Mouse (Mus musculus): ENCODE results near the gene Gm13276. TPM values are rescaled to one million over a fixed set of nuclear protein-coding genes. Genes with fewer than 3 reads are reported as not detected.
"Not testable (repeated sequence)": the region's sequence is repeated elsewhere in the genome, so short reads cannot be mapped to it uniquely, and the experiment has no call there.

Gene Gm13276
- total and polyA plus RNA-seq, 3 experiments: not detected

DNA sequence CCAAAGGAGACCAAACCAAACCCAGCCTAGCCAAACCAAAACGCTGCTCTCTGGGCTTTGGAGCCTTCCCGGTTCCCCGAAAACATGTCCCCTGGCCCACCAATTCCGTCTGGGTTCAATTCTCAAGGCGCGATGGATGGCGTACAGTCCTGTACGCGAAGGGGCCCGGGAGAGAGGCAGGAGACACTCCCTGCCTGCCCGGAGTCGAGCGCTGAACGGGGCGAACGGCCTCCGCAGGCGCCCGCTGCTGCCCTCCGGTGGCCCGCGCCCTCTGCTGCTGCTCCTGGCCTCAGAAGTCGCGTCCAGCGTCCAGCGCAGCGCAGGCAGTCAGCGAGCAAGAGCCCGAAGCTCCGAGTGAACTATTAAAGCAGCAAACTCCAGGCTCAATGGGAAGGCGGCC, 3.2 kb upstream of the Gm13276 start:
- peak; percentile 48 for DNase-seq

DNA sequence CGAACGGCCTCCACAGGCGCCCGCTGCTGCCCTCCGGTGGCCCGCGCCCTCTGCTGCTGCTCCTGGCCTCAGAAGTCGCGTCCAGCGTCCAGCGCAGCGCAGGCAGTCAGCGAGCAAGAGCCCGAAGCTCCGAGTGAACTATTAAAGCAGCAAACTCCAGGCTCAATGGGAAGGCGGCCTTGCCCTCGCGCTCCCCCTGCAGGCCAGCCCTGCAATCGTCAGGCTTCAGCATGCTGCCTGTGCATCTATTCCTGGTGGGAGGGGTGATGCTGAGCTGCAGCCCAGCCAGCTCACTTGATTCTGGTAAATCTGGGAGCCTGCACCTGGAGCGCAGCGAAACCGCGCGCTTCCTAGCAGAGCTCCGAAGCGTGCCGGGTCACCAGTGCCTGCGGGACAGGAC, 2.9 kb downstream of the Gm13276 start, which contains the start of gene Gm13277:
TSS of gene Gm13277 (plus strand) at position 231 of the 400 bp plus-strand sequence.
- DNase-seq: peak; percentile 79

DNA sequence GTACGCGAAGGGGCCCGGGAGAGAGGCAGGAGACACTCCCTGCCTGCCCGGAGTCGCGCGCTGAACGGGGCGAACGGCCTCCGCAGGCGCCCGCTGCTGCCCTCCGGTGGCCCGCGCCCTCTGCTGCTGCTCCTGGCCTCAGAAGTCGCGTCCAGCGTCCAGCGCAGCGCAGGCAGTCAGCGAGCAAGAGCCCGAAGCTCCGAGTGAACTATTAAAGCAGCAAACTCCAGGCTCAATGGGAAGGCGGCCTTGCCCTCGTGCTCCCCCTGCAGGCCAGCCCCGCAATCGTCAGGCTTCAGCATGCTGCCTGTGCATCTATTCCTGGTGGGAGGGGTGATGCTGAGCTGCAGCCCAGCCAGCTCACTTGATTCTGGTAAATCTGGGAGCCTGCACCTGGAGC, 5.7 kb downstream of the Gm13276 start, which contains the start of gene Gm13278:
TSS of gene Gm13278 (plus strand) at position 301 of the 400 bp plus-strand sequence.
- not testable (repeated sequence) for DNase-seq

DNA sequence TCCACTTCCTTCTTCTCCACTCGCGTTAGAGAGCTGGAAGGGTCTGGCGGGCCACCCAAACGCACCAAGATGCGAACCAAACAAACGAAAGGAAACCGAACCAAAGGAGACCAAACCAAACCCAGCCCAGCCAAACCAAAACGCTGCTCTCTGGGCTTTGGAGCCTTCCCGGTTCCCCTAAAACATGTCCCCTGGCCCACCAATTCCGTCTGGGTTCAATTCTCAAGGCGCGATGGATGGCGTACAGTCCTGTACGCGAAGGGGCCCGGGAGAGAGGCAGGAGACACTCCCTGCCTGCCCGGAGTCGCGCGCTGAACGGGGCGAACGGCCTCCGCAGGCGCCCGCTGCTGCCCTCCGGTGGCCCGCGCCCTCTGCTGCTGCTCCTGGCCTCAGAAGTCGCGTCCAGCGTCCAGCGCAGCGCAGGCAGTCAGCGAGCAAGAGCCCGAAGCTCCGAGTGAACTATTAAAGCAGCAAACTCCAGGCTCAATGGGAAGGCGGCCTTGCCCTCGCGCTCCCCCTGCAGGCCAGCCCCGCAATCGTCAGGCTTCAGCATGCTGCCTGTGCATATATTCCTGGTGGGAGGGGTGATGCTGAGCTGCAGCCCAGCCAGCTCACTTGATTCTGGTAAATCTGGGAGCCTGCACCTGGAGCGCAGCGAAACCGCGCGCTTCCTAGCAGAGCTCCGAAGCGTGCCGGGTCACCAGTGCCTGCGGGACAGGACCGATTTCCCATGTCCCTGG, 8.6 kb downstream of the Gm13276 start, which contains the start of gene Gm13275:
TSS of gene Gm13275 (plus strand) at position 552 of the 740 bp plus-strand sequence.
- DNase-seq: peak; percentile 77

DNA sequence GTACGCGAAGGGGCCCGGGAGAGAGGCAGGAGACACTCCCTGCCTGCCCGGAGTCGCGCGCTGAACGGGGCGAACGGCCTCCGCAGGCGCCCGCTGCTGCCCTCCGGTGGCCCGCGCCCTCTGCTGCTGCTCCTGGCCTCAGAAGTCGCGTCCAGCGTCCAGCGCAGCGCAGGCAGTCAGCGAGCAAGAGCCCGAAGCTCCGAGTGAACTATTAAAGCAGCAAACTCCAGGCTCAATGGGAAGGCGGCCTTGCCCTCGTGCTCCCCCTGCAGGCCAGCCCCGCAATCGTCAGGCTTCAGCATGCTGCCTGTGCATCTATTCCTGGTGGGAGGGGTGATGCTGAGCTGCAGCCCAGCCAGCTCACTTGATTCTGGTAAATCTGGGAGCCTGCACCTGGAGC, 11.6 kb downstream of the Gm13276 start, which contains the start of gene Gm13279:
TSS of gene Gm13279 (plus strand) at position 301 of the 400 bp plus-strand sequence.
- not testable (repeated sequence) for DNase-seq

DNA sequence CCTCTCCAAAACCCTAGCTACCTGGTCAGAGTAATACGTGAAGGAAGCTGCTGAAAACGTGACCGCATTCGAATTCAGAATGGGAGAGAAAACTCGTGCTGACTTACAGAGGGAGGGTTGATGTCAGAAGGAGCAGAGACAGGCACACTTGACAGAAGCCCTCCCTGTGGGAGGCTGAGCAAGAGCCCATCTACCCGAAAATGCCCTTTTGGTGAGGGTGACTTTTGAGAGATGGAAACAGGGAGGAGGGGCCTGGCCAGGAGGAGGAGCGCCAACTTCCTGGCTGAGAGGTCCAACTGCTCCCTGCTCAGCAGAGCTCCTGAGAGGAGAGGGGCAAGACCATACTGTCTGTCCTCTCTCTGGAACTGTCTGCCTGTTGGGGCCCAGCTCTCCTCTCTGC, 13.9 kb downstream of the Gm13276 start, which contains the start of gene Gm13285:
TSS of gene Gm13285 (plus strand) at position 301 of the 400 bp plus-strand sequence.
- not testable (repeated sequence) for DNase-seq

DNA sequence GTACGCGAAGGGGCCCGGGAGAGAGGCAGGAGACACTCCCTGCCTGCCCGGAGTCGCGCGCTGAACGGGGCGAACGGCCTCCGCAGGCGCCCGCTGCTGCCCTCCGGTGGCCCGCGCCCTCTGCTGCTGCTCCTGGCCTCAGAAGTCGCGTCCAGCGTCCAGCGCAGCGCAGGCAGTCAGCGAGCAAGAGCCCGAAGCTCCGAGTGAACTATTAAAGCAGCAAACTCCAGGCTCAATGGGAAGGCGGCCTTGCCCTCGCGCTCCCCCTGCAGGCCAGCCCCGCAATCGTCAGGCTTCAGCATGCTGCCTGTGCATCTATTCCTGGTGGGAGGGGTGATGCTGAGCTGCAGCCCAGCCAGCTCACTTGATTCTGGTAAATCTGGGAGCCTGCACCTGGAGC, 17.4 kb downstream of the Gm13276 start, which contains the start of gene Gm13287:
TSS of gene Gm13287 (plus strand) at position 301 of the 400 bp plus-strand sequence.
- DNase-seq: not testable (repeated sequence)

DNA sequence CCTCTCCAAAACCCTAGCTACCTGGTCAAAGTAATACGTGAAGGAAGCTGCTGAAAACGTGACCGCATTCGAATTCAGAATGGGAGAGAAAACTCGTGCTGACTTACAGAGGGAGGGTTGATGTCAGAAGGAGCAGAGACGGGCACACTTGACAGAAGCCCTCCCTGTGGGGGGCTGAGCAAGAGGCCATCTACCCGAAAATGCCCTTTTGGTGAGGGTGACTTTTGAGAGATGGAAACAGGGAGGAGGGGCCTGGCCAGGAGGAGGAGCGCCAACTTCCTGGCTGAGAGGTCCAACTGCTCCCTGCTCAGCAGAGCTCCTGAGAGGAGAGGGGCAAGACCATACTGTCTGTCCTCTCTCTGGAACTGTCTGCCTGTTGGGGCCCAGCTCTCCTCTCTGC, 19.7 kb downstream of the Gm13276 start, which contains the start of gene Gm13288:
TSS of gene Gm13288 (plus strand) at position 301 of the 400 bp plus-strand sequence.
- not testable (repeated sequence) for DNase-seq

DNA sequence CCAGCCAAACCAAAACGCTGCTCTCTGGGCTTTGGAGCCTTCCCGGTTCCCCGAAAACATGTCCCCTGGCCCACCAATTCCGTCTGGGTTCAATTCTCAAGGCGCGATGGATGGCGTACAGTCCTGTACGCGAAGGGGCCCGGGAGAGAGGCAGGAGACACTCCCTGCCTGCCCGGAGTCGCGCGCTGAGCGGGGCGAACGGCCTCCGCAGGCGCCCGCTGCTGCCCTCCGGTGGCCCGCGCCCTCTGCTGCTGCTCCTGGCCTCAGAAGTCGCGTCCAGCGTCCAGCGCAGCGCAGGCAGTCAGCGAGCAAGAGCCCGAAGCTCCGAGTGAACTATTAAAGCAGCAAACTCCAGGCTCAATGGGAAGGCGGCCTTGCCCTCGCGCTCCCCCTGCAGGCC, 20.3 kb downstream of the Gm13276 start:
- DNase-seq: peak; percentile 65

DNA sequence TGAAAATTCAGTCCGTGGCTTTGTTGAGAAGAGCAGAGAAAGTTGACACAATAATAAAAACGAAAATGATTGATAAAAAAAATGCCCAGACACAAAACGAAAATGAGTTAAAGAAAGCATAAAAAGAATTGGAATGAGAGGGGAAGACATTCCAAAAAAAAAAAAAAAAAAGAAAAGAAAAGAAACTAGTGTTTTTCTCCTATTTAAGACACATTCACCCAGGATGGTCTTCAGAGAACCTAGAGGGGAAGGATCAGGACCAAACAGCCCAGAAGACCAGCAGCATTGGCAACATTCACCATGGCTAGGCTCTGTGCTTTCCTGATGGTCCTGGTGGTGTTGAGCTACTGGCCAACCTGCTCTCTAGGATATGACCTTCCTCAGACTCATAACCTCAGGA, 30.4 kb downstream of the Gm13276 start, which contains the start of gene Ifna7:
TSS of gene Ifna7 (plus strand) at position 301 of the 400 bp plus-strand sequence.
- no peak for DNase-seq

DNA sequence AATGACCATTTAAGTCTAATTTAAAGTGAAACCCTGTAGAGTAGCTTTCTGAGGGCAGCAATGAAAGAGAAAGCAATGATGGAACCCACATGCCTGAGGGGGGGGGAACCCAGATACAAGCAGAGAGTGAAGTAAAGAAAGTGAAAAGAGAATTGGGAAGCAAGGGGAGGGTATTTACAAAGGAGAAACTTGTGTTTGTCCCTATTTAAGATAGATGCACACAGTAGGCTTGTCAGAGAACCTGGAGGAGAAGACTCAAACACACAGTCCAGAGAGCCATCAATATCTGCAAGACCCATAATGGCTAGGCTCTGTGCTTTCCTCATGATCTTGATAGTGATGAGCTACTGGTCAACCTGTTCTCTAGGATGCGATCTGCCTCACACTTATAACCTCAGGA, 34.1 kb downstream of the Gm13276 start, which contains the start of gene Ifna11:
TSS of gene Ifna11 (plus strand) at position 301 of the 400 bp plus-strand sequence.
- DNase-seq: no peak

DNA sequence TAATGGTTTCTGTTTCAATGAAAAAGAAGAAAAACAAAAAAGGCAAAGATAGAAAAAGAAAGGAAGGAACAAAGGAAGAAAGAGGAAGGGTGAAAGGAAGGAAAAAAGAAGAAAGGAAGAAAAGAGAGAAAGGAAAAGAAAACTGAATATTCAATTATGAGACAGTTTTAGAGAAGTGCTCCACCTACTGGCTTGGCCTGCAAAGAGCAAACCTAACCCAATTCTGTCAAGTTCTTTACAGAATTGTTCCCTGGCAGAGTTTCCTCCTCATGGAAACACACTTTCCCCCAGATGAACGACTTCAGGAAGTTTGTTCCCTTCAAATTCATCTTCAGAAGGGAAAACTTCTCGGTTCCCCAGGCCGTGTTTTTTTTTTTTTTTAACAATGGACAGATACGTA, 37.5 kb downstream of the Gm13276 start:
- DNase-seq: no peak

DNA sequence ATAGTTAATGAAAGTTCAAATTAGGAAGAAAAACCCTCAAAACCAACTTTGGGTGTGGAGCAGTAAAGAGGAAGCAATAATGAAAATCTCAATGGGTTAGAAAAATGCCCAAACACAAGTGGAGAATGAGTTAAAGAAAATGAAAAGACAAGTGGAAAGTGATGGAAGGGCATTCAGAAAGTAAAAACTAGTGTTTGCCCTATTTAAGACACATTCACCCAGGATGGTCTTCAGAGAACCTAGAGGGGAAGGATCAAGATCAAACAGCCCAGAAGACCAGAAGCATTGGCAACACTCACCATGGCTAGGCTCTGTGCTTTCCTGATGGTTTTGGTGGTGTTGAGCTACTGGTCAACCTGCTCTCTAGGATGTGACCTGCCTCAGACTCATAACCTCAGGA, 41.6 kb downstream of the Gm13276 start, which contains the start of gene Ifna6:
TSS of gene Ifna6 (plus strand) at position 301 of the 400 bp plus-strand sequence.
- DNase-seq: not testable (repeated sequence)

DNA sequence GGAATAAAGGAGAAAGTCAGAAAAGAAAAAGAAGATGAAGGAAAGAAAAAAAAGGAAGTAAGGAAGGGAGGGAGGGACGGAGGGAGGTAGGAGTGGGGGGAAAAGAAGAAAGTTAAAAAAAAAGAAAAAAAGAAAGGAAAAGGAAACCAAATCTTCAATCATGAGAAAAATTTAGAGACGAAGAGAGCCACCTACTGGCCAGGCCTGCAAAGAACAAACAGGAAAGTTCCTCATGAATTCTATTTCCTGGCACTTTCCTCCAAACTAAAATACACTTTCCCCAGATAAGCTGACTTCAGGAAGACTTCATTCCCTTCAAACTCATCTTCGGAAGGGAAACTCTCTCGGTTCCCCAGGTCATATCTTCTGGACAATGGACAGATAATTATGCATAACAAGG, 45.0 kb downstream of the Gm13276 start:
- DNase-seq: peak; percentile 5

DNA sequence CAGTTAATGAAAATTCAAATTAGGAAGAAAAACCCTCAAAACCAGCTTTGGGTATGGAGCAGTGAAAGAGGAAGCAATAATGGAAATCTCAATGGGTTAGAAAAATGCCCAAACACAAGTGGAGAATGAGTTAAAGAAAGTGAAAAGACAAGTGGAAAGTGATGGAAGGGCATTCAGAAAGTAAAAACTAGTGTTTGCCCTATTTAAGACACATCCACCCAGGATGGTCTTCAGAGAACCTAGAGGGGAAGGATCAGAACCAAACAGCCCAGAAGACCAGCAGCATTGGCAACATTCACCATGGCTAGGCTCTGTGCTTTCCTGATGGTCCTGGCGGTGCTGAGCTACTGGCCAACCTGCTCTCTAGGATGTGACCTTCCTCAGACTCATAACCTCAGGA, 49.7 kb downstream of the Gm13276 start, which contains the start of gene Ifna5:
TSS of gene Ifna5 (plus strand) at position 301 of the 400 bp plus-strand sequence.
- not testable (repeated sequence) for DNase-seq

Other genes starting within 250 kb of the Gm13276 start
Only the 30 nearest of the 31 such genes appear.
- gene Ifna14, start 213.9 kb upstream of the Gm13276 start, total RNA-seq (2021): not detected
- gene Ifna14, start 213.9 kb upstream of the Gm13276 start, polyA plus RNA-seq (2012; rRNA removed): not detected in 2 replicates
- not detected for gene Ifna9, start 193.3 kb upstream of the Gm13276 start, total RNA-seq (2021)
- 0.22 TPM in 1 of 2 replicates, not detected in the other for gene Ifna9, start 193.3 kb upstream of the Gm13276 start, polyA plus RNA-seq (2012; rRNA removed)
- gene Ifna12, start 182.3 kb upstream of the Gm13276 start, total RNA-seq (2021): not detected
- not detected in 2 replicates for gene Ifna12, start 182.3 kb upstream of the Gm13276 start, polyA plus RNA-seq (2012; rRNA removed)
- not detected for gene C87499, start 151.3 kb upstream of the Gm13276 start, total RNA-seq (2021)
- not detected in 2 replicates for gene C87499, start 151.3 kb upstream of the Gm13276 start, polyA plus RNA-seq (2012; rRNA removed)
- gene Ifna13, start 141.2 kb upstream of the Gm13276 start, total RNA-seq (2021): not detected
- gene Ifna13, start 141.2 kb upstream of the Gm13276 start, polyA plus RNA-seq (2012; rRNA removed): not detected in 2 replicates
- not detected for gene Ifna16, start 108.8 kb upstream of the Gm13276 start, total RNA-seq (2021)
- gene Ifna16, start 108.8 kb upstream of the Gm13276 start, polyA plus RNA-seq (2012; rRNA removed): not detected in 2 replicates
- gene Ifna2, start 101.8 kb upstream of the Gm13276 start, total RNA-seq (2021): not detected
- not detected in 2 replicates for gene Ifna2, start 101.8 kb upstream of the Gm13276 start, polyA plus RNA-seq (2012; rRNA removed)
- not detected for gene Ifnab, start 94.3 kb upstream of the Gm13276 start, total RNA-seq (2021)
- not detected in 2 replicates for gene Ifnab, start 94.3 kb upstream of the Gm13276 start, polyA plus RNA-seq (2012; rRNA removed)
- gene Gm26566, start 63.9 kb upstream of the Gm13276 start, total RNA-seq (2021): under 1 TPM in 1 of 2 experiments, not detected in 1; 0.38 TPM
- gene Gm26566, start 63.9 kb upstream of the Gm13276 start, polyA plus RNA-seq (2012; rRNA removed): 0.76 and 1.0 TPM in 2 replicates
- gene Klhl9, start 63.2 kb upstream of the Gm13276 start, total RNA-seq (2021): 10 to 100 TPM; 70.8 to 79.3 TPM
- 22.2 and 29.6 TPM in 2 replicates for gene Klhl9, start 63.2 kb upstream of the Gm13276 start, polyA plus RNA-seq (2012; rRNA removed)
- gene Gm13271, start 30.8 kb upstream of the Gm13276 start, total RNA-seq (2021): not detected
- not detected in 2 replicates for gene Gm13271, start 30.8 kb upstream of the Gm13276 start, polyA plus RNA-seq (2012; rRNA removed)
- gene Gm13283, start 25.6 kb upstream of the Gm13276 start, total RNA-seq (2021): not detected
- gene Gm13283, start 25.6 kb upstream of the Gm13276 start, polyA plus RNA-seq (2012; rRNA removed): not detected in 2 replicates
- gene Gm13290, start 11.9 kb upstream of the Gm13276 start, total RNA-seq (2021): not detected
- not detected in 2 replicates for gene Gm13290, start 11.9 kb upstream of the Gm13276 start, polyA plus RNA-seq (2012; rRNA removed)
- not detected for gene Gm13289, start 8.8 kb upstream of the Gm13276 start, total RNA-seq (2021)
- not detected in 2 replicates for gene Gm13289, start 8.8 kb upstream of the Gm13276 start, polyA plus RNA-seq (2012; rRNA removed)
- not detected for gene Gm13272, start 5.9 kb upstream of the Gm13276 start, total RNA-seq (2021)
- not detected in 2 replicates for gene Gm13272, start 5.9 kb upstream of the Gm13276 start, polyA plus RNA-seq (2012; rRNA removed)
- gene Ifnz, start 3.6 kb upstream of the Gm13276 start, total RNA-seq (2021): not detected
- gene Ifnz, start 3.6 kb upstream of the Gm13276 start, polyA plus RNA-seq (2012; rRNA removed): not detected in 2 replicates
- not detected for gene Gm13277, start 2.9 kb downstream of the Gm13276 start, total RNA-seq (2021)
- not detected in 2 replicates for gene Gm13277, start 2.9 kb downstream of the Gm13276 start, polyA plus RNA-seq (2012; rRNA removed)
- gene Gm13278, start 5.8 kb downstream of the Gm13276 start, total RNA-seq (2021): not detected
- gene Gm13278, start 5.8 kb downstream of the Gm13276 start, polyA plus RNA-seq (2012; rRNA removed): not detected in 2 replicates
- gene Gm13275, start 8.8 kb downstream of the Gm13276 start, total RNA-seq (2021): not detected
- 0.22 TPM in 1 of 2 replicates, not detected in the other for gene Gm13275, start 8.8 kb downstream of the Gm13276 start, polyA plus RNA-seq (2012; rRNA removed)
- not detected for gene Gm13279, start 11.7 kb downstream of the Gm13276 start, total RNA-seq (2021)
- gene Gm13279, start 11.7 kb downstream of the Gm13276 start, polyA plus RNA-seq (2012; rRNA removed): not detected in 2 replicates
- gene Gm13285, start 14.0 kb downstream of the Gm13276 start, total RNA-seq (2021): not detected
- not detected in 2 replicates for gene Gm13285, start 14.0 kb downstream of the Gm13276 start, polyA plus RNA-seq (2012; rRNA removed)
- gene Gm13287, start 17.5 kb downstream of the Gm13276 start, total RNA-seq (2021): not detected
- 0.22 TPM in 1 of 2 replicates, not detected in the other for gene Gm13287, start 17.5 kb downstream of the Gm13276 start, polyA plus RNA-seq (2012; rRNA removed)
- gene Gm13288, start 19.8 kb downstream of the Gm13276 start, total RNA-seq (2021): not detected
- gene Gm13288, start 19.8 kb downstream of the Gm13276 start, polyA plus RNA-seq (2012; rRNA removed): not detected in 2 replicates
- gene Ifna7, start 30.5 kb downstream of the Gm13276 start, total RNA-seq (2021): not detected
- not detected in 2 replicates for gene Ifna7, start 30.5 kb downstream of the Gm13276 start, polyA plus RNA-seq (2012; rRNA removed)
- not detected for gene Ifna11, start 34.2 kb downstream of the Gm13276 start, total RNA-seq (2021)
- gene Ifna11, start 34.2 kb downstream of the Gm13276 start, polyA plus RNA-seq (2012; rRNA removed): not detected in 2 replicates
- gene Ifna6, start 41.7 kb downstream of the Gm13276 start, total RNA-seq (2021): not detected
- not detected in 2 replicates for gene Ifna6, start 41.7 kb downstream of the Gm13276 start, polyA plus RNA-seq (2012; rRNA removed)
- gene Ifna5, start 49.8 kb downstream of the Gm13276 start, total RNA-seq (2021): not detected
- gene Ifna5, start 49.8 kb downstream of the Gm13276 start, polyA plus RNA-seq (2012; rRNA removed): not detected in 2 replicates
- not detected for gene Ifna4, start 56.2 kb downstream of the Gm13276 start, total RNA-seq (2021)
- not detected in 2 replicates for gene Ifna4, start 56.2 kb downstream of the Gm13276 start, polyA plus RNA-seq (2012; rRNA removed)
- not detected for gene Ifna1, start 64.4 kb downstream of the Gm13276 start, total RNA-seq (2021)
- gene Ifna1, start 64.4 kb downstream of the Gm13276 start, polyA plus RNA-seq (2012; rRNA removed): not detected in 2 replicates
- not detected for gene Ifne, start 94.5 kb downstream of the Gm13276 start, total RNA-seq (2021)
- not detected in 2 replicates for gene Ifne, start 94.5 kb downstream of the Gm13276 start, polyA plus RNA-seq (2012; rRNA removed)

Measured in adrenal gland, adult 2 months (tissue).